Mouse (Mus musculus) C2C12 (cell line): ENCODE data around the gene Tk2. TPM values are rescaled to one million over a fixed set of nuclear protein-coding genes. Genes with fewer than 3 reads are reported as not detected.

Source experiments
- H3K27me3 ChIP-seq: one replicate; pipeline ENCODE4 v1.6.1; 2011; ENCODE audit not compliant: control insufficient read depth, insufficient read depth, insufficient read length
- H3K36me3 ChIP-seq: one replicate; pipeline ENCODE4 v1.6.1; 2011; ENCODE audit not compliant: control insufficient read depth, insufficient read depth
- H3K4me3 ChIP-seq: one replicate; pipeline ENCODE4 v1.5.1; 2011; ENCODE audit warnings: mild to moderate bottlenecking, control low read depth; ENCODE audit not compliant: poor library complexity, insufficient read depth, severe bottlenecking
- H3K79me2 ChIP-seq: one replicate; pipeline ENCODE4 v1.6.1; 2011; ENCODE audit not compliant: control insufficient read depth, insufficient read depth
- H3K79me3 ChIP-seq: one replicate; pipeline ENCODE4 v1.6.1; 2011; ENCODE audit warnings: low read depth, control low read depth
- H3ac ChIP-seq: one replicate; pipeline ENCODE3; 2011; ENCODE audit warnings: low read depth; ENCODE audit not compliant: control insufficient read depth, insufficient read length
- CEBPB ChIP-seq: IDR thresholded peaks from one replicate; pipeline ENCODE4 v1.6.1; 2011; ENCODE audit warnings: low read depth, mild to moderate bottlenecking, control low read depth, moderate library complexity
- CTCF ChIP-seq: IDR thresholded peaks from one replicate; pipeline ENCODE4 v1.5.1; 2011; ENCODE audit not compliant: control insufficient read depth, insufficient read depth, insufficient read length
- FOSL1 ChIP-seq: IDR thresholded peaks from one replicate; pipeline ENCODE4 v1.8.0; 2011; ENCODE audit warnings: mild to moderate bottlenecking, low read length; ENCODE audit not compliant: poor library complexity, insufficient read depth, severe bottlenecking
- MAX ChIP-seq: IDR thresholded peaks from one replicate; pipeline ENCODE4 v1.6.1; 2011; ENCODE audit warnings: mild to moderate bottlenecking, control low read depth
- MYOD1 ChIP-seq: IDR thresholded peaks from one replicate; pipeline ENCODE4 v1.6.1; 2011; ENCODE audit warnings: low read depth; ENCODE audit not compliant: control insufficient read depth, insufficient read length
- MYOG ChIP-seq: IDR thresholded peaks from one replicate; pipeline ENCODE4 v1.6.1; 2011; ENCODE audit not compliant: control insufficient read depth, insufficient read length; ENCODE audit errors: extremely low read depth
- USF1 ChIP-seq: IDR thresholded peaks from one replicate; pipeline ENCODE4 v1.6.1; 2011; ENCODE audit warnings: low read depth, mild to moderate bottlenecking, control low read depth, moderate library complexity
- polyA plus RNA-seq: library from polyadenylated mRNA; unstranded; fragments of >200 nt; fragmentation: generic; extraction: Trizol; gene quantifications from one replicate; pipeline ENCODE4 v1.2.1, GENCODE M21; 2012; ENCODE audit warnings: missing spikeins

Tk2 gene
- polyA plus RNA-seq, 1 experiment: 11.7 TPM

DNA sequence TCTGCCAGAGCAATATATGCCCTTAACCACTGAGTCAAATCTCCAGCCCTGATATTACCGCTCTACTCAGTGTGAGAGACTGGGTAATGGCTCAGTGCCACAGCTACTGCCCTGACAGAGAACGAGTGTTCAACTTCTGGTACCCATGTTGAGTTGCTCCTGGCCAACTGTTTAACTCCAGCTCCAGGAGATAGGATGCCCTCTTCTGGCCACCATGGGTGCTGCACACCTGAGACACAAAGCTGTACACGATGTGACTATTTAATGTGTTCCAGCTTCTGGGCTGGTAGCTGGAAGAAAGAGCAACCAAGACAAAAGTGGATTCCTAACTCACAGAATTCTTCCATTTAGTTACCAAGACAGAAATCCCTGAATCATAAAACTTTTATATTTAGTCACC lies 4.7 kb upstream of the Tk2 start:
- Histone ChIP-seq H3K4me3 (no peak overlapping the region), H3K36me3 (peaks cover 2% of the 10 kb centered on the region), H3ac (no peak overlapping the region), H3K27me3 (no peaks in the 10 kb centered on the region), H3K79me2 (peaks cover 18% of the 10 kb centered on the region), H3K79me3 (no peaks in the 10 kb centered on the region)
- TF ChIP-seq USF1: no peak
- TF ChIP-seq CEBPB: no peak
- no peak for TF ChIP-seq MYOG
- TF ChIP-seq CTCF: no peak
- no peak for TF ChIP-seq FOSL1
- no peak for TF ChIP-seq MYOD1
- TF ChIP-seq MAX: no peak

DNA sequence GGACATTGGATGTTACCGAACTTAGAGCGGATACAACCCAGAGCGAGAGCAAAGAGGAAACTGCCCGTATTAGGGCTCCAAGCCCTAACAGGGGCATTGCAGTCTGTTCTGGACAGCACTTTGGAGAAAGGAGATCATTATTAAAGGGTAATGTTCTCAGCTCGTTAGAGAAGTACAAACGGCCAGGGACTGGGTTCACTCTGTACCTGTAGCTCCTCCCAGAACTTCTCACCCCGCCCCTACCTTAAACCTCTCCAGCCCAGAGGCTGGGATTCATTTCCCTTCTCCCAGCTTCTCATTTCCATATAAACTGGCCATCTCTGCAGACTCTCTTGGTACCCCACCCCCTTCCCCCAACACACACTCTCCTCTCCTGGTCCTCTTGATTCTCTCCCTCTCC lies 3.1 kb upstream of the Tk2 start:
- no peak for TF ChIP-seq MYOG
- TF ChIP-seq FOSL1: no peak
- TF ChIP-seq MYOD1: no peak
- TF ChIP-seq CEBPB: no peak
- no peak for TF ChIP-seq CTCF
- H3K79me3 ChIP-seq: no peaks in the 10 kb centered on the region
- H3ac ChIP-seq: peak overlapping the region; percentile 61
- peak overlapping the region; percentile 82 for H3K4me3 ChIP-seq
- H3K79me2 ChIP-seq: peaks cover 18% of the 10 kb centered on the region
- H3K36me3 ChIP-seq: no peaks in the 10 kb centered on the region
- no peaks in the 10 kb centered on the region for H3K27me3 ChIP-seq

DNA sequence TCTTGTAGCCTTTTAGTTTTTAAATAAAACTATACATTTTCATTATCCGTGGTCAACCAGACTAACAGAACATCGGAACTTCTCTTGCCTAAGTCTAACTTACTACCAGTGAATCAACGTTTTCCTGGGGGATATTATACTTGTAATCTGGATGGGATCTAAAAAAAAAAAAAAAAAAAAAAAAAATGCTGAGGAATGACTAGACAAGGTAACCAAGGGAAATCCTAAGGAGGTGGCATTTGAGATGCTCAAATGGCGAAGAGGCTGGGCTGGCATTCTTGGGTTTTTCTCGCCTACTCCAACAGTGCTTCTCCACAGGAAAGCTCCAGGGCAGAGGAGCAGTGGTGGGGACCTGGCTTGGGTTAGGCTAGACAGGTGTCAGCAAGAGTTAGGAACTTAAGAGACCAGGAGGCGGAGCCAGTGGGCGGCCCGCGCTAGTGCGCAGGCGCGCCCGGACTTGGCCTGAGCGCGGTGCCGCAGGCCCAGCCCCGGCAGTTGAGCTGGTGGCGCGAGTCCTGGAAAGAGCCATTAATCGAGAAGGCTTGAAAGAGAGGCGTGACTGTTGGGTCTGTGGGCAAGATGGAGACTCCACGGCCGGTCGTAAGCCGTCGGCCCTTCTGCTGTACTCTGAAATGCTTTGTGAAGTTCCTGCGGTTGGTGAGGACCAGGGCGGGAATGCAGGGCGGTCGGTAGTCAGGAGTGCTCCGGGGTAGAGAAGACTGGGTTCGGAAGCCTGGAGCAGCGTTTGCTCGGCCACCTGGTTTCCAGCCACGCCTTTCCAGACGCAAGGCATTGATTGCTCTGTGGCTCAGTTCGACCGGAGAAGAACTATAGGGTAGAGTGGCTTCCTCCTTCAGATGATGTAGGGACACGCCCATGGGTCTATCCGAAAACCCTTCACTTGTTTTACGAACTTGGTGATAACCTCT lies 2.3 kb upstream of the Tk2 start, which contains the start of gene Cklf:
Gene Cklf (plus strand): TSS at position 423 of the 929 bp plus-strand sequence.
- TF ChIP-seq MYOD1 (no peak), MAX (no peak), FOSL1 (no peak), CTCF (no peak), USF1 (no peak), MYOG (no peak), CEBPB (no peak)
- Histone ChIP-seq H3K36me3 (no peaks in the 10 kb centered on the region), H3K27me3 (no peaks in the 10 kb centered on the region), H3K79me3 (no peaks in the 10 kb centered on the region), H3K79me2 (peaks cover 18% of the 10 kb centered on the region), H3ac (peak within 1 kb of the TSS; percentile 66), H3K4me3 (peak within 1 kb of the TSS; percentile 82)

DNA sequence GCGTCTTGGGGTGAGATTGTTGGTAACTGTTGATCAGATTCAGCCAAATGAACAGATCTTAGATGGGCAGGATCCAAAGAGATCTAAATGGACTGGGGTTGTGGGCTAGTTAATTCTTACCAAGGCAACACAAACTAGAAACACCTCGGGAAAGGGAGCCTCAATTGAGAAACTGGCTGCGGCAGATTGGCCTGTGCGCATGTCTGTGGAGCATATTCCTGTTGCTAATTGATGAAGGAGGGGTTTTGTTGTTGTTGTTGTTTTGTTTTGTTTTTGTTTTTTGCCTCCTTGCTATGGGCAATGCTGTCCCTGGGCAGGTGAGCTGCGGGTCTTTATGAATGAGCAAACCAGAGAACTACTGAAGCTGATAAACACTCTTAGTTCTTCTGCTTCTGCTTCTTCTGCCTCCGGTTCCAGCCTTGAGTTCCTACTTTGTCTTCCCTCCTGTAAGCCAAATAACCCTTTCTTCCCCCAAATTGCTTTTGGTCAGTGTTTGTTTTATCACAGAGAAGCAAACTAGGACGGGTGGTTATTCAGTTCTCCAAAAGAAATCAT lies 1.2 kb upstream of the Tk2 start:
- H3ac ChIP-seq: no peak overlapping the region

DNA sequence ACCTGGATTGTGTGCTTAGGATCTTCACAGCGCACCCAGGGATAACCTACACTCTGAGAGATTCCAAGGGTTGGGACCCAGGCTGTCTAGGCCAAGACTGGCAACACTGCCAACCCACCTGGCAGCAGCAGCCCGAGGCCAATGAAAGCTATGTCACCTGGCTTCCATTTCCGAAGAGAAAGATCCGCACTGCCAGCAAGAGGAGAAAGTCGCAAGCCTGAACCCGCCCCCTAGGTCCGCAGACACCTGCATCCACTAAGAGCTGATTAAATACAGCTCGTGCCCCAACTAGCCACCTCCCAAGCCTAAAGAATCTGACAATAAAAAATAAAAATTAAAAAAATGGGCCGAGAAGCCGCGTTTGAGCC lies 466 bp downstream of the Tk2 start:
- no peak for TF ChIP-seq USF1
- no peak for TF ChIP-seq FOSL1
- Histone ChIP-seq H3K4me3 (peak overlapping the region; percentile 76), H3K27me3 (no peaks in the 10 kb centered on the region), H3K79me2 (peaks cover 16% of the 10 kb centered on the region), H3K36me3 (no peaks in the 10 kb centered on the region), H3ac (peak overlapping the region; percentile 76), H3K79me3 (no peaks in the 10 kb centered on the region)

More for the DNA sequence above, 1.2 kb upstream of the Tk2 start:
- H3K79me3 ChIP-seq: no peaks in the 10 kb centered on the region
- H3K79me2 ChIP-seq: peaks cover 18% of the 10 kb centered on the region
- no peaks in the 10 kb centered on the region for H3K27me3 ChIP-seq
- no peak for TF ChIP-seq CTCF
- TF ChIP-seq USF1: no peak
- TF ChIP-seq FOSL1: no peak
- no peak for TF ChIP-seq MYOD1
- no peak for TF ChIP-seq MAX
- TF ChIP-seq MYOG: no peak
- no peak for TF ChIP-seq CEBPB
- no peaks in the 10 kb centered on the region for H3K36me3 ChIP-seq
- H3K4me3 ChIP-seq: no peak overlapping the region
